Mouse (Mus musculus): ENCODE measurements around the gene Slc16a10.

Gene Slc16a10

GRCm38 (mm10) chr10:40105174-40105573 is 36.9 kb downstream of the Slc16a10 start:
- no peak for DNase-seq

- peak; percentile 60 to 66 for DNase-seq
Measured at GRCm38 (mm10) chr10:40103790-40104189, 38.3 kb downstream of the Slc16a10 start.

GRCm38 (mm10) chr10:40102986-40103385 is 39.1 kb downstream of the Slc16a10 start:
- DNase-seq, result peak in 1 of 2 experiments; percentile 25

GRCm38 (mm10) chr10:40102166-40102565 is 39.9 kb downstream of the Slc16a10 start:
- DNase-seq, result no peak

- DNase-seq, result no peak
Measured at GRCm38 (mm10) chr10:40098441-40098840, 43.6 kb downstream of the Slc16a10 start.

GRCm38 (mm10) chr10:40097519-40097918 is 44.5 kb downstream of the Slc16a10 start:
- DNase-seq, result no peak

- no peak for DNase-seq
Measured at GRCm38 (mm10) chr10:40094752-40095151, 47.3 kb downstream of the Slc16a10 start.

- no peak for DNase-seq
Measured at GRCm38 (mm10) chr10:40093526-40093925, 48.5 kb downstream of the Slc16a10 start.

- DNase-seq, result no peak
Measured at GRCm38 (mm10) chr10:40091455-40091854, 50.6 kb downstream of the Slc16a10 start.

- no peak for DNase-seq
Measured at GRCm38 (mm10) chr10:40090504-40091428, 51.3 kb downstream of the Slc16a10 start.

- DNase-seq, result no peak
Measured at GRCm38 (mm10) chr10:40084332-40085093, 57.5 kb downstream of the Slc16a10 start.

GRCm38 (mm10) chr10:40083556-40083955 is 58.5 kb downstream of the Slc16a10 start:
- no peak for DNase-seq

GRCm38 (mm10) chr10:40082668-40083067 is 59.4 kb downstream of the Slc16a10 start:
- DNase-seq, result no peak

- DNase-seq, result no peak
Measured at GRCm38 (mm10) chr10:40080533-40080932, 61.5 kb downstream of the Slc16a10 start.

GRCm38 (mm10) chr10:40079256-40079655 is 62.8 kb downstream of the Slc16a10 start:
- no peak for DNase-seq

- DNase-seq, result no peak
Measured at GRCm38 (mm10) chr10:40077960-40078353, 64.1 kb downstream of the Slc16a10 start.

- no peak for DNase-seq
Measured at GRCm38 (mm10) chr10:40077346-40077959, 64.6 kb downstream of the Slc16a10 start.

- DNase-seq, result no peak
Measured at GRCm38 (mm10) chr10:40073608-40074007, 68.5 kb downstream of the Slc16a10 start.

GRCm38 (mm10) chr10:40070684-40071083 is 71.4 kb downstream of the Slc16a10 start:
- DNase-seq, result no peak

GRCm38 (mm10) chr10:40069270-40069669 is 72.8 kb downstream of the Slc16a10 start:
- no peak for DNase-seq

GRCm38 (mm10) chr10:40068595-40068994 is 73.5 kb downstream of the Slc16a10 start:
- DNase-seq, result no peak

GRCm38 (mm10) chr10:40067529-40067928 is 74.5 kb downstream of the Slc16a10 start:
- DNase-seq, result no peak

- no peak for DNase-seq
Measured at GRCm38 (mm10) chr10:40067071-40067470, 75.0 kb downstream of the Slc16a10 start.

All from cerebellum, adult 18-20 months (tissue).